Mouse (Mus musculus) large intestine, adult 2 months (tissue): ENCODE measurements around the gene Rps8. TPM values are rescaled to one million over a fixed set of nuclear protein-coding genes. Genes with fewer than 3 reads are reported as not detected.

Source experiments
- DNase-seq: peaks from one replicate; pipeline ENCODE4 v3.0.0-alpha.2; 2012; ENCODE audit warnings: low read depth, low spot score
- WGBS: fragments of 180-500 bp; shearing (Covaris S2); methylation state at CpG from one replicate; pipeline ENCODE4 v1.1.7; 2018; 5-methylcytosine and 5-hydroxymethylcytosine counted together
- polyA plus RNA-seq: library from polyadenylated mRNA; depleted of rRNA; stranded (reverse); fragments of >200 nt; gene quantifications from 2 replicates; pipeline ENCODE4 v1.2.3, GENCODE M21; 2012

The Rps8 gene
- polyA plus RNA-seq, 1 experiment: 620 TPM

DNA sequence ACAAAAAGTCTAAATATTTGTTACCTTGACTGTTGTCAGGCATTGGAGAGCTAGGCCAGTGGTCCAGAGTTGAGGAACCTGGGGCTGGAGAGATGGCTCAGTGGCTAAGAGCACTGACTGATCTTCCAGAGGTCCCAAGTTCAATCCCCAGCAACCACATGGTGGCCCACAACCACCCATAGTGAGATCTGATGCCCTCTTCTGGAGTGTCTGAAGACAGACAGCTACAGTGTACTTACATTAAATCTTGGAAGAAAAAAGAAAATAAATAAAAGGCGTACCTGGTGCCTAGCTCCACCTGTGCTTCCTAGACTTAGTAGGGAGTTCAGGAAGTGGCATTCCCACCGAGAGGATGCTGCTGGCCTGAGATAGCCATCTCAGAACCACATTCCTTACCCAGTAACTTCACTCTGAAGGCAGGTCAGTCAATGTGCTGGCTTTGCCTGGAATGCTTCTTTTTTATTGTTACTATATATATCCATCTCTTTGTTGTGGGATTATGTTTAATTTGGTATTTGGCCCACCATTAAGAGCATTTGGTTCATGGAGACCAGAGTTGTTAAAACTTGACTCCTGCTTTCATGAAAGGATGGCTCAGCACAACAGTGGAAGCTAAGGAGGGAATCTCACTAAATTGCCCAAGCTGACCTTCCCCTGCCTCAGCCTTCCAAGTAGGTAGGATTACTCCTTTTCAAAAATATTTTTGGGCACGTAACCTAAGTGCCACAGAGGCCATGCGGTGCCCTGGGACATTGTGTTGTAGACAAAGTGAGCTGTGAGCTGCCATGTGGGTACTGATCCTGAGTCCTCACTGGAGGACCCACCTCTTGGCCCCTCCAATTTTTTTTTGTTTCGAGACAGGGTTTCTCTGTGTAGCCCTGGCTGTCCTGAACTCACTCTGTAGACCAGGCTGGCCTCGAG is 6.5 kb downstream of the Rps8 start:
- WGBS: 70% methylated on average over 6 of the region's 6 CpGs
- no peak for DNase-seq

DNA sequence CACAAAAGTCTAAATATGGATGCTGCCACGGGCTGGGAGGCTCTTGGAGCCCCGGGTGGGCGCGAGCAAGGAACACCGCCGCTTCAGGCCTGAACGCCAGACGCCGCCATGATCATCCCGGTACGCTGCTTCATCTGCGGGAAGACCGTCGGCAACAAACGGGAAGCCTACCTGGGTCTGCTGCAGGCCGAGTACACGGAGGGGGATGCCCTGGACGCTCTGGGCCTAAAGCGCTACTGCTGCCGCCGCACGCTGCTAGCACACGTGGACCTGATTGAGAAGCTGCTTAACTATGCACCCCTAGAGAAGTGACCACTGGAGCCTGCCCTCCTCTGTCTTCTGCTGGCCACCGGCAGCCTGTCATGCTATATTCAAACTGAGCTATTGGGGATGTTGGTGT is 7.2 kb downstream of the Rps8 start:
- WGBS: 79% methylated on average over 24 of the region's 24 CpGs
- DNase-seq: no peak

DNA sequence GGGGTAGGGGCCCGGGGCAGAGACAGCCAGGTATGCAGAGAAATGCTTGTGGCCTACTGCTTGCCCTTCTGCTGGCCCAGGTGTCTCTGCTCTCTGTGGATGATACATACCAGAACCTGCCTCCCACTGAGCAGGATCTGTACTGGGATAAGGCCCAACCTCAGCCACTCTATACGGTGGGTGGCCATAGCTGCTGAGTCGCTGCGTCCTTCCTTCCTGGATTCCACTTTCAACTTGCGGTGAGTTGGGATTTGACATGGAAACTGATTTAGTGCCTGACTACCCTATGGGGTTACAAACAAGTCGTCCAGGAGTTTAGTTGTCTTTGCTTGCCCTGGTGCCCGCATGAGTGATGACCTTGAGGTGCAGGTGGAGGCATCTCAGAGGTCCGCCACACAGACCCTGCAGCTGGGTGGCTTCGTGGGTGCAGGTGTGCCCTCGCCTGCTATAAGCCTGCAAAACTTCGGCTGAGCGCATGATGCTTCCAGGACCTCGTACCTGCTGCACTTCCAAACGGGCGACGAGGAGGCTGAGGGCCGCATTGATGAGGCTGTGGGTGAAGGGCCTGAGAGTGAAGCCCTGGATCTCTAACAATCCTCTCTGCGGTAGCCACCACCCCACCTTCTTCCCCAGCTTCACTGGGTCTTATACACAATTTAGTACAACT is 7.9 kb downstream of the Rps8 start:
- 68% methylated on average over 18 of the region's 18 CpGs for WGBS
- no peak for DNase-seq

DNA sequence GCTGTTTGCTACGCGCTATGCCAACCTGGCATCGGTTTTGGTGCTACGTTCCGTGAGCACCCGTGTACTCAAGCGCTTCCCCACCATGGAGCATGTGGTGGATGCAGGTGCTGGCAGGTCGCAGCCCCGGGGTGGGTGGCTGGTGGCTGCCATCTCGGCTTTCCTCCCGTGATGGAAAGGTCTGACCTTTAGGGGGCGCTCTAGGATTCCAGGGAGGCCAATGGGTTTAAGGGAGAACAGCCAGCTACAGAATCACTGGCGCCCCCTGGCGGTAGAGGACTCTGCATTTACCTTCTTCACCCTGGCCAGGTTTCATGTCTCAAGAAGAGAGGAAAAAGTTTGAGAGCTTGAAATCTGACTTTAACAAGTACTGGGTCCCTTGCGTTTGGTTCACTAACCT is 9.9 kb downstream of the Rps8 start:
- WGBS: 42% methylated on average over 15 of the region's 15 CpGs

DNA sequence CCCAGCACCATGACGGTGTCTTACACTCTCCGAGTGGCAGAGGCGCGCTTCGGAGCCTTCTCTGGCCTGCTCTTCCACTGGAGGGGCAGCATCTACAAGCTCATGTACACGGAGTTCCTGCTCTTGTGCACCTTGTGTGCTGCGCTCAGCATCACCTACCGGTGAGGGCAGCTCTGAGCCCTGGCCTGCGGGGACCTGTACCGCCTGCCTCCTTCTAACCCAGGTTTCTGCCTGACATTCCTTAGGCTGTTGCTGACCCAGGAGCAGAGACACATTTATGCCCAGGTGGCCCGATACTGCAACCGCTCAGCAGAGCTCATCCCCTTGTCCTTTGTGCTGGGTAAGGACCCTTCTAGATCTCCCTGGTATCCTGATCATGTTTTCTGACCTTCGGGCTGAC is 10.8 kb downstream of the Rps8 start:
- WGBS: 94% methylated on average over 13 of the region's 13 CpGs
- no peak for DNase-seq

More for the DNA sequence above, 9.9 kb downstream of the Rps8 start:
- DNase-seq: no peak

DNA sequence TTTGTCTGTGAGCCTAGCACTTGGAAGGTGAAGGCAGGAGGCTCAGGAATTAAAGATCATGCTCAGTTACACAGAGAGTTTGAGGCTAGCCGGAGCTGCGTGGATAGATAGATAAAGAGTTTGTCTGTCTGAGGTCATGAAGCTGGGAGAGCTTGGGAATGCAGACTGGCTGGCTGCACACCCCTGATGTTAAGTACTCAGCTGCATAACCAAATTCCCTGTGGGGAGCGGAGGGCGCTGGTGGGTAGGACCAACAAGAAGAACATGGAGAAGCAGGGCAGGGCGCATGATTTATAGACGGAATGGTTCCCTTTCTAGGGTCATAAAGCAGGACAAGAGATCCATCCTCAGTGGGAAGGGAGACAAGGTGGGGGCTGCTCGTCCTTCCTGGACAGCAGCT is 13.0 kb downstream of the Rps8 start:
- WGBS: 46% methylated on average over 7 of the region's 7 CpGs

DNA sequence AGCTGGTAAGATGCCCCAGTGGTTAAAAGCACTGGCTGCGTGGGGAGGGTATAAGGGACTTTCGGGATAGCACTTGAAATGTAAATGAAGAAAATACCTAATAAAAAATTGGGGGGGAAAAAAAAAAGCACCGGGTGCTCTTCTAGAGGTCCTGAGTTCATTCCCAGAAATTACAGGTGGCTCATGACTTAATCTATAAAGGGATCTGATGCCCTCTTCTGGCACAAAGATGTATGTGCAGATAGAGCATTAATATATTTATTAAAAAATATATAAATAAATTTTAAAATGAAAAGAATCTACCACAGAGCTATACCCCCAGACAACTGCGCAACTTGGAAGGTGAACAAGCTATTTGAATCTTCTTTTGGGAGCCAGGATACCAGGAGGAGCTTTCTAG is 15.4 kb downstream of the Rps8 start:
- WGBS: 27% methylated on average over 4 of the region's 4 CpGs
- no peak for DNase-seq

More for the DNA sequence above, 13.0 kb downstream of the Rps8 start:
- no peak for DNase-seq

DNA sequence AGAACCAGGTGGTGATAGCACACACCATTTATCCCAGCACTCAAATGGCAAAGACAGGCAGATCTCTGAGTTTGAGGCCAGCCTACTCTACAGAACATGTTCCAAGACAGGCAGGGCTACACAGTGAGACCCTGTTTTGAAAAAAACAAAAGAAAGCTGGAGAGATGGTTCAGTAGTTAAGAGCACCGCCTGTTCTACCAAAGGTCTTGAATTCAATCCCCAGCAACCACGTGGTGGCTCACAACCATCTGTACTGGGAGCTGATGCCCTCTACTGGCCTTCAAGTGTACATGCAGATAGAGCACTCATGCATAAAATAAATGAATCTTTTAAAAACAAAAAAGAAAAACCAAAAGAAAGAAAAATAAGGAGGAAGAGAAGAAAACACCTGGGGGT is 16.8 kb downstream of the Rps8 start:
- no peak for DNase-seq
- WGBS: 0% methylated on average over 2 of the region's 2 CpGs

DNA sequence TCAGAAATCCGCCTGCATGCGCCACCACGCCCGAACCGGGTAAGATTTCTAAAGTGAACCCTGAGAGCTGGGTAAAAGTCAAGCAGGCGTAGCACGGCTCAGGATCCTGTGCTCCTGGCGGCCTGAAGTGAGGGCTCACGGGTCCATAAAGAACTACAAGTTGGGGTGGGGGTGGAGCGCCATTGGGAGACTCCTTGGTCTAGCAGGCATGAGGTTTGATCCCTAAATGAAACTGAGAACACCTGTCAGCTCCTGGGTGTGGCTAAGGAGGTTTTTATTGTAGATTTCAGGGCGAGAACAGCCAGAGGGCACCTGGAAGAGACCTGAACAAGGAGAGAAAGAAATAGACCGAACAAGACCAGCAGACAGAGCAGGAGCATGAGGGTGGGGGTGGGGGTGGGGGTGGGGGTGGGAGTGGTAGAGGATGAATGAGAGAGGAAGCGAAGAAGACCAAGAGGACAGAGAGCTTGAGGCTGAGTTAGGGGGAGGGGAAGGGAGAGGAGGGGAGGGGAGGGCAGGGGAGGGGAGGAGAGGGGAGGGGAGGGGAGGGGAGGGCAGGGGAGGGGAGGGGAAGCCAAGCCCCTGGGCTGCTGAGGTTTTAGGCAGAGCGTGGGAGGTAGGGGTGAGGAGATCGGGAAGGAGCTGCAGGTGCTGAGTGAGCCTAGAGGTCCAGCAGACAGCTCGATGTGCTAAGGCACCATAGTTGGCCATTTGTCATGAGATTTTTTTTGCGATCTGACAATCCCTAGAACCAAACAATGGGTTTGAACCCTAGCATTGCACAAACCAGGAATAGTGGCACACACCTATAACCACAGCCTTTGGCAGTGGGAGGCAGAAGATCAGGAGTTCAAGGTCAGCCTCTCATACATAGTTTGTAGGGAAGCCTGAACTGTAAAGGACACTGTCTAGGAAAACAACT is 17.5 kb downstream of the Rps8 start:
- no peak for DNase-seq
- WGBS: 32% methylated on average over 16 of the region's 17 CpGs

DNA sequence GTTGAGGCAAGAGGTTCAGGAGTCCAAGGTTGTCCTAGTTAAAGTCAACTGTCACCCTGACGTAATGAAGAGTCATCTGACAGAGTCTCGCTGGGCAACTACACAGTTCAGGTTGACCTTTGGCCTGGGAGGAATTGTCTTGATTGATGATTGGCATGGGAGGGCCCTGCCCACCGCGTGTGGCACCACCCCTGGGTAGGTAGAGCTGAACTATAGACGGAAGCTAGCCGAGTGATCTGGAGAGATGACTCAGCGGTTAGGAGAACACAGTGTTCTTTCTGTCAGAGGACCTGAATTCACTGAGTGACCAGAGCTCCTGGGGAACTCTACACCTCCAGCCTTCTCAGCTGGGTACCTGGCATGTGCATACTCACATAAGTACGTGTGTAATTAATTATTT is 20.0 kb downstream of the Rps8 start:
- DNase-seq: peak; percentile 99
- WGBS: 16% methylated on average over 8 of the region's 8 CpGs

DNA sequence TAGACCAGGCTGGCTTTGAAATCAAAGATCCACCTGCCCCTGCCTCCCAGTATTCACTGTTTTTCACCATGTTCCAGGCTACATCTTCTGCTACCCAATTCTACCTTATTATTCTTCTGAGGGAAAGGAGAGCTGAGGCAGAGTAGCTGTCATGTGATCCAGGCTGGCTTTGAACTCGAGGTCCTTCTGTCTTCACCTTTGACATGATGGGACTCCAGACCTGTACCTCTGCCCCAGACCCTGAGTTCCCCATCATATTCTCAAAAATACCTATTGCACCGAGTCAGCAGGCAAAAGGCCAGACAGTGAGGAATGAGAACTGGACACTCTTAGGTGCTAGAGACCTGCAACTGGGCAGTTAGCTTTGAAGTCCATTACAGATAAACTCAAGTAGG is 21.4 kb downstream of the Rps8 start:
- DNase-seq: no peak
- 28% methylated on average over 2 of the region's 2 CpGs for WGBS

DNA sequence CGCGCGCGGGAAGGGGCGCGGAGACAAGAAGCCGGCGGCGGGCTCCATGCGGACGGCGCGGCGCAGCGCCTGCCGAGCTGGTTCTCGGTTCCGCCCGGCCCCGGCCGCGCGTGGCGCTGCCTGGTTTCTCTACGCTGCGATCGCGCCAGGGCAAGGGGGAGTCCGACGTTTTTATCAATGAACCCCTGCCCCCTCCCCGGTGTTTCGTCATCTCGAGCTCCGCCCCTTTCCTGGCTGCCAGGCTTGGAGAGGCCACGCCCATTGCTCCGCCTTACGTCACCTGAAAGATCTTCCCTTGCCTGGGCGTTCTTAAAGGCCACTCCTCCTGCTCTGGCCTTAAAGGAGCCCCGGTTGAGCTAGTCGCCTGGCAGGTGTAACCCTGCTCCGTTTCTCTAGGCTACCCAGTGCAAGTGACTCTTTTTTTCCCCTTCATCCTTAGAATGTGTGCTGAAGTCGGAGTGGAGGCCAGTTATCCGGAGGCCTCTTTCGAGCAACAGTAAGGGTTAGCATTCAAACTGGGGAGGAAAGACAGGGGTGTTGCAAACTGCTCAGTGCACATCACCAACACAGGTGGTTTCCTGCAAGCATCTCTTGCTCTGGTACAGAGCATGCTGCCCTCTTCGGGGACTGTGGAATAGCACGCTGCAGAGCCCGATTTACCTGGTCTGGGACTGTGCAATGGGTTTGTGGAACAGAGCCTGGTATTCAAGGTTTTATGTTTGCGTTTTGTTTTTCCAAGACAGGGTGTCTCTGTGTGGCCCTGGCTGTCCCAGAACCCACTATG is 22.0 kb downstream of the Rps8 start, which contains the start of gene Plk3:
Gene Plk3, minus strand, starts transcription at position 147 of the 784 bp plus-strand sequence.
- 2% methylated on average over 48 of the region's 48 CpGs for WGBS
- DNase-seq: peak; percentile 96

DNA sequence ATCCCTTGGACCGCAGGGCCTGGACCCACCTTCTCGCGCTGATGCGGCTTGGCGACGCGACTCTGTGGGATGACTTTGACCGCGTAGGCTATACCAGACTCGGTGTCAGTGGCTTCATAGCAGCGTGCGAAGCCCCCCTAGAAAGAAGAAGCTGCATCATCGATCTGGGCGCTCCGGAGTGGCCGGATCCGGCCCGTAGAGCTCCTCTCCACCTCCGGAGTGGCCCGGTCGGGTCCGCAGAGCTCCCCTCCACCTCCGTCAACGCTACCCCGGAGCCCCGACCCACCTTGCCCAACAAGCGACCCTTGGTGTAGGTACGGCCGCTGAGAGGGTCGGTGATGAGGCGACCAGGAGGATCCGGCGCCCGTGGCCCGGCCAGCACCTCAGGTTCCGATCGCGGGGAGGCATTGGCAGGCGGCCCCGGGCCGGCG is 22.7 kb downstream of the Rps8 start:
- 2% methylated on average over 42 of the region's 42 CpGs for WGBS
- DNase-seq: no peak

DNA sequence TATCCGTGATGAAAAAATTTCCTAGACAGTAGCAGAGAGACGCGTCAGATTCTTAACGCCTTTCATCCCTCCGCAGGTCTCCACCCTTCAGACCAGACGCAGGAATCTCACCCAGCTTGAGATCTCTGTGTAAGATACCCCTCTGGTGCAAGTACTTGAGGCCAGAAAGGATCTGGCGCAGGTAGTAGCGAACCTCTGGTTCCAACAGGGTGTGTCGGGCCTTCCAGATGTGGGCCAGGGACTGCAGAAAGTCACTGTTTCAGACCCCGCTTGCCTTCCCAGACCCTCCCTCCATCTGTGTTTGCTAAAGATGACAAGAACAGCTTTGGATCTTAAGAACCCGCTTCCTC is 23.3 kb downstream of the Rps8 start:
- no peak for DNase-seq
- WGBS: 76% methylated on average over 11 of the region's 11 CpGs

DNA sequence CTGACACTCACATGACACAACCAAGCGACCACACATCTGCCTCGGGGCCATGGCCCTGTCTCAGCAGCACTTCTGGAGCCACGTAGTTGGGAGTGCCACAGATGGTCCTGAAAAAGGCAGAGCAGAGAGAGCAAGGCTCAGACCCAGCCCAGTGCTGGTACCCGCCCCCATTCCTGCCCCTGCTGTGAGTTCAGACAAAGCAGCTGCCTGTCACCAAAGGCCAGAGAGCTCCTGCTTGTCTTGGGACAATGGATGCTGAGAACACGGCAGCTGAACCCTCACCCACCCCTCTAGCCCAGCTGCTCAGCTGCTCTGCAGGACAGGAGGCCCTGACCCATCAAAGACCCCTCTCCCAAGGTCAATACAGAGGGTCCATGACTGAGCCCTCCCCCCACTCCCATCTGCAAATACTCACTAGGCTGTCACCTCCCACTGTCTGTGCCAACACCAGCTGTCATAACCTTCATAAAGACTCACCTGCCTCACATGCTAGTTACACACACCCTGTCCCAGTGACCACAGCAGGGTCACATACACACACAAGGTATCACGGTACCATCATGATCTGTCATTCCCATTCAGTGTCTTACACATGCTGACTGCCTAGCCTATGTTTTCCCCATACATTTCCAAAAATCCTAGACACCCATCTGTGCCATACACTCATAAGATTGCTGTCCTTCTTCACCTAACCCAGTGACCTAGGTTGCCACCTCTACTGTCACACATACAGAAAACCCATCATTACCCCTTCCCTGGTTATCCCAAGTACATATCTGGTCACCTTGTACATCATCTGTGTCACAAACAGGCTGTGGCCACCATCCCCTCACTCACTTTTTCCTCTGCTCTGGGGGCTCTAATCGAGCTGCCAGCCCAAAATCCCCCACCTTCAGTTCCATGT is 23.9 kb downstream of the Rps8 start:
- 75% methylated on average over 7 of the region's 7 CpGs for WGBS
- DNase-seq: no peak

DNA sequence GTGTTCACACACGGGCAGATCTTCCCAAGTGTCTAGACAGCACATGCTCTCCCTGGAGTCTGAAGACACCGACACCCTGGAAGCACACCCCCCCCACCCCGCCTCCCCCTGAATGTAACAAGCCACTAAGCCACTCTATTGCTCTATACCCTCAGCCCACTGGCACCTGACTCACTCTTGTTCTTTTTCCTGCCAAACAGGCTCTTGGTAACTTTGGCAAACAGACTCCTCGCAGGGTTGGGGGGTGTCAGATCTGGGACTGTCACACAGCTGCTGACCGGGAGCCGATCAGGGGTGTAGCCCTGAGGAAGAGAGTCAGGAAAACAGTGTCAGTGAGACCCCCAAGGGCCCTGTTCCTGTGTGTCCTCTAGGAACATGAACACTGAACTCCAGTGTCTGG is 24.8 kb downstream of the Rps8 start:
- WGBS: 86% methylated on average over 6 of the region's 6 CpGs
- DNase-seq: no peak

DNA sequence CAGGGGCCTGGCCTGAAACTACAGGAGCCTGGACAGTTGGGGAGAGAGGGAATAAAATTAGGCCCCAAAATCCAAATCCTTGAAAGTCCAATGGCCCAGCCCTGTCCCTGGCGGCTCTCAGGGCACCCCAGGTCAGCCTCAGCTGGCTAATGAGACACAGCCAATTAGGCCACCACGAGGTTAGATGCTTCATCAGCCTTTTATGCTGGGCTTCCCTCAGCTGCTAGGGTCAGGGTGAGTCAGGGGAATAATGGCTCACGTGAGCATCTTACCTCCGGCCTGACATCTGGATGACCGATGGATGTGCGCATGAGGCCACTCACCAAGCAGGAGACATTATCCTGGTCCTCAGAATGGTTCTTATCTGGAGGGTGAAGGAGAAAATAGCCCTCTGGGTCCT is 25.3 kb downstream of the Rps8 start:
- WGBS: 87% methylated on average over 6 of the region's 6 CpGs
- no peak for DNase-seq

DNA sequence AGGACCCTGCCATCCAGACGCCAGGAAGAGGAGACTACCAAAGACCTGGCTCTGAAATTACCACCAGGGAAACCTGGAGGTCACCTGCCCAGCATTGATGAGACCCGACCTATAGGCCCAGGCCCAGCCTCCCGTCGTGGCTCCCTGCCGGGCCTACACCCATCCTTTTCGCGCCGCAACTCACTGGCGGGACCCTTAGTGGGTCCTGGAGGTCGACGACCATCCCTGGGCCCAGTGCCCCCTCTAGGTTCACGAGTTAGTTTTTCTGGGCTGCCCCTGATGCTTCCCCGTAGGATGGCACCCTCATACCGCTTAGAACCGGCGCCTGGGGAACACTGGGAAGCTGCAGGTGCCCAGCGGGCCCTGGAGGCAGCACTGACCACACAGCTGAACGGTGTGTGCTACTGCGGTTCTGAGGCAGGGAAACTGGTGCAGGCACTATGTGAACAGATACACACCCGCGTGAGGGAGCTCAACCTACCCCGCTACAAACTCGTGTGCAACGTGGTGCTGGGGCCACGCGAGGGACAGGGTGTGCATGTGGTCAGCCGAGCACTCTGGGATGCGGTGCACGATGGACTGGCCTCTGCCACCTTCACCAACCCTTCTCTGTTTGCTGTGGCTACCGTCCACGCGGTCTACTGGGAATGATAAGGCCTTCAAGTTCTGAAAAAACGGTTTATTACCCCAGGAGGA is 27.9 kb downstream of the Rps8 start:
- no peak for DNase-seq
- WGBS: 91% methylated on average over 33 of the region's 33 CpGs
